Mouse (Mus musculus) lung, adult 2 months (tissue): Measurements from ENCODE around the gene Rab40c. TPM values are rescaled to one million over a fixed set of nuclear protein-coding genes. Genes with fewer than 3 reads are reported as not detected.
A peak's percentile ranks its signal among the peaks of the same experiment; 100 is the strongest.
"Not testable (repeated sequence)": the region's sequence is repeated elsewhere in the genome, so short reads cannot be mapped to it uniquely, and the experiment has no call there.

Source experiments
- DNase-seq: peaks from one replicate; pipeline ENCODE4 v3.0.0; 2022
- H3K4me1 ChIP-seq: fragments of 200-500 bp; 2 replicates; pipeline ENCODE4 v1.6.1; 2011; ENCODE audit warnings: low read length; ENCODE audit not compliant: control insufficient read depth, insufficient read depth
- H3K4me3 ChIP-seq: fragments of 200-500 bp; replicated peaks from 2 replicates; pipeline ENCODE3; 2011; ENCODE audit warnings: low read depth, mild to moderate bottlenecking, control low read depth, low read length; ENCODE audit errors: extremely low read depth
- CTCF ChIP-seq: fragments of 200-500 bp; IDR thresholded peaks from 2 replicates; pipeline ENCODE4 v1.5.1; 2011; ENCODE audit warnings: mild to moderate bottlenecking, low read length, control low read depth; ENCODE audit not compliant: insufficient read depth
- POLR2A ChIP-seq: fragments of 200-500 bp; IDR thresholded peaks from 2 replicates; pipeline ENCODE4 v1.6.1; 2011; ENCODE audit warnings: low read depth, mild to moderate bottlenecking, control low read depth, low read length, borderline replicate concordance; ENCODE audit errors: extremely low read depth
- WGBS: fragments of 180-500 bp; shearing (Covaris S2); methylation state at CpG from one replicate; pipeline ENCODE4 v1.1.7; 2018; 5-methylcytosine and 5-hydroxymethylcytosine counted together
- polyA plus RNA-seq: library from polyadenylated mRNA; depleted of rRNA; stranded (reverse); fragments of >200 nt; gene quantifications from 2 replicates; pipeline ENCODE4 v1.2.3, GENCODE M21; 2012

The Rab40c gene
- polyA plus RNA-seq, 1 experiment: 62.6 TPM

DNA sequence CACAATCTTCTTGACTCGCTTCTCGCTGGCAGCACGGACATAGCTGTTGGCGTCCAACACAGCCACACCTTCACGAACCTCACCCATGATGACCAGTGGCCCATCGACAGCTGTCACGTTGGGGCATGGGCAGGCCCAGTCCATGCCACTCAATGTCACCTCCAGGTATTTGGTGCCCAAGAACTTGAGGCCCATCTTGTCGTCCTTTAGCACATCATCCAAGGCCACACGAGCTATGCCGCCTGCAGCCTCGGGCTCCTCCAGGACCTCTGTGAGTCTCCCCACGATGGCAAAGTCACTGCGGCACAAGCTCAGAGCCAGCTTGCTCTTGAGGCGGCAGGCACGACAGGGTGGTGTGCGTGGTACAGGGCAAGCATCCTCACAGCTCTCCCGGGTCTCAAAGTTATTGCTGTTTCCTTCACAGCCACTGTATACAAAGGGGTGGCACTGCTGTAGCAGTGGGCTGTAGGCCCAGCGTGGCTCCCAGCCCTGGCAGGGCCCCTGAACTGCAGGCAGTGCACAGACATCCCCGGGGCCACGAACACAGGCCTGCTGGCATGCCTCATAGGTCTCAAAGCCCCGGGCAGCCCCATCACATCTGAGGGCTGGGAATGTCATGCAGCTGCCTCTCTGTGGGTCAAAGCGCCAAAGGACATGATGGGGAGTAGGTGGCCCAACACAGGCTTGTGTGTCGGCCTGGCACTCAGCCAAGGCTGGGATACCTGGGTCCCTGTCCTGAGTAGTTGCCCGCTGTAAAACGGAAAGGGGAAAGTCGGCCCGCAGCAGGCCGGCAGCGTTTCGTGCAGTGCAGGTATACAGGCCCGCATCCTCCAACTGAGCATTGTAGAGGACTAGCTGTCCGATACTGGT is 41.6 kb downstream of the Rab40c start:
- no peak for DNase-seq
- 90% methylated on average over 32 of the region's 32 CpGs for WGBS
- TF ChIP-seq CTCF: no peak
- TF ChIP-seq POLR2A: no peak
- H3K4me3 ChIP-seq: no peak overlapping the region
- peaks cover 3% of the 10 kb centered on the region for H3K4me1 ChIP-seq

- H3K4me1 ChIP-seq: peaks cover 3% of the 10 kb centered on the region
- H3K4me3 ChIP-seq: no peak overlapping the region
- no peak for DNase-seq
- 87% methylated on average over 3 of the region's 3 CpGs for WGBS
- TF ChIP-seq CTCF: no peak
- no peak for TF ChIP-seq POLR2A
These were observed 42.5 kb downstream of the Rab40c start for GRCm38 (mm10) chr17:25877025-25877424.

DNA sequence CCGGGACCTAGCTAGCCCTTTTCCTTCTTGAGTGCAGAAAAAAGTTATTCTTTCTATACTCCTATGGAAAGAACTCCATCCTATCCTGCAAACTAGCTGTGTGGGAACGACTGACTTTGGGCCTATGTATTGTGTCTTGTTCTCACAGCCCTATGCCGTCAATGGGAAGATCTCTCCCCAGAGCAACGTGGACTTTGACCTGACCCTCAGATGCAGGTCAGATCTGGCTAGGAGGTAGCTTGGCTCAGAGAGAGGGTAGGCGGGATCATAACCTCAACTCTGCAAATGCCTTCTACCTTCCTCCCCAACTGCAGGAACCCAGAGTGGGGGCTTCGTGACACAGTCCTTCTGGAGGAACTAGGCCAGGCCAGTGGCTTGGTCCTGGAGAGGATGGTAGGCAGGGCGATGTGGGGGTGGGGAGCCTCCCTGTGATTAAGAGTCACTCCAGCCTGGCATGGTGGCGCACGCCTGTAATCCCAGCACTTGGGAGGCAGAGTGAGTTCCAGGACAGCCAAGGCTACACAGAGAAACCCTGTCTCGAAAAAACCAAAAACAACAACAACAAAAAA is 43.1 kb downstream of the Rab40c start:
- WGBS: 60% methylated on average over 10 of the region's 10 CpGs
- Histone ChIP-seq H3K4me3 (no peak overlapping the region), H3K4me1 (peaks cover 3% of the 10 kb centered on the region)
- DNase-seq: no peak
- TF ChIP-seq CTCF (no peak), POLR2A (no peak)

- peak overlapping the region; percentile 98 for H3K4me3 ChIP-seq
- under 1% methylated on average over 59 of the region's 59 CpGs for WGBS
- H3K4me1 ChIP-seq: peaks cover 3% of the 10 kb centered on the region
- DNase-seq: peak; percentile 86
- peak; percentile 90 for TF ChIP-seq POLR2A
- TF ChIP-seq CTCF: no peak
These were observed 44.1 kb downstream of the Rab40c start for GRCm38 (mm10) chr17:25875171-25876136.

DNA sequence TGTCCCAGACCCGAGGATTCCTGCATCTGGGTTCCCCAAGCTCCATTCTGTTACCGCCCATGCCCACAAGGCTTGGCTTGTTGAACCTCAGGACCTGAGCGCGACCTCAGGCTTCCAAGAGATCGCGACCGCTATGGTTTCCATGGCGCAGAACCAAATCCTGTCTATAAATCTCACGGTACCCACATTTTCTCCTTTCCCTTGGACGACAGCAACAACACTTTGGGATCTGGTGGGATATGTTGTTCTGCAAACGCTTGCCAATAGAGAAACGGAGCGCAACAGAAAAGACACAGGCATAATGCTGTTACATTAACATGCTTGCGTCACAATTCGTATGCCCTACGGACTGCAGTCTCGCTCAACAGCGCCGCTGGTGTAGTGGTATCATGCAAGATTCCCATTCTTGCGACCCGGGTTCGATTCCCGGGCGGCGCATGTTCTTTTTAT is 44.8 kb downstream of the Rab40c start, which contains the start of gene Mettl26:
Mettl26 (plus strand) TSS at position 354 of the 450 bp plus-strand sequence.
- DNase-seq: peak; percentile 96
- Histone ChIP-seq H3K4me3 (peak within 1 kb of the TSS; percentile 98), H3K4me1 (peaks cover 3% of the 10 kb centered on the region)
- TF ChIP-seq CTCF: no peak; the same call in 1 of the 2 replicates
- TF ChIP-seq POLR2A: peak; percentile 23; the same call in 1 of the 2 replicates
- under 1% methylated on average over 25 of the region's 25 CpGs for WGBS

DNA sequence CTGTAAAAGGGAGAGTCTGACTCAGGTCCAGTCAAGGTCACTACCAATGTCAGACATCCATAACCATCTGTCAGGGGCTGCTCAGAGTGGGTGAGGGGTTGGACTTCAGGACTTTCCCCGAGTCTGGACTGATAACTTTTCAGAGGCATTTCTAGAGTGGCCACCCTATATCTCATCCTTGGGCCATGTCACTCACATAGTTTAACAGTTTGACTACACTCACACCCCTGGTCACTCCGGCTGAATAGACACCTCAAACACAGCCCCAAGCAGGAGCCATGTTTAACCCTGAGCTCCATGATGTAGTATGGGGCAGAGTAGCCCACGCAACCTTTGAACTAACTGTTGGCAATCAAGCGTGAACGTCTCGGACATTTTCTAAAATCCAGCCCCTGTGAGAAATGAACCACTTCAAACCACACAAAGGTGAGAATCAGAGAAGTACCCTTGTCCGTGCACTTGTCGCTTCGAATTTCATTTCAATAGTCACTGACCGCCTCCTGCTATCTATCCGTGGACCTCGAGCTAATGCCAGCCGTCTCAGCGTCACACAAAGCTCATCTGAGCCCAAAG is 45.3 kb downstream of the Rab40c start:
- Histone ChIP-seq H3K4me1 (peaks cover 3% of the 10 kb centered on the region), H3K4me3 (peak overlapping the region; percentile 98)
- DNase-seq: no peak
- 13% methylated on average over 14 of the region's 14 CpGs for WGBS
- TF ChIP-seq POLR2A: no peak
- TF ChIP-seq CTCF: no peak

DNA sequence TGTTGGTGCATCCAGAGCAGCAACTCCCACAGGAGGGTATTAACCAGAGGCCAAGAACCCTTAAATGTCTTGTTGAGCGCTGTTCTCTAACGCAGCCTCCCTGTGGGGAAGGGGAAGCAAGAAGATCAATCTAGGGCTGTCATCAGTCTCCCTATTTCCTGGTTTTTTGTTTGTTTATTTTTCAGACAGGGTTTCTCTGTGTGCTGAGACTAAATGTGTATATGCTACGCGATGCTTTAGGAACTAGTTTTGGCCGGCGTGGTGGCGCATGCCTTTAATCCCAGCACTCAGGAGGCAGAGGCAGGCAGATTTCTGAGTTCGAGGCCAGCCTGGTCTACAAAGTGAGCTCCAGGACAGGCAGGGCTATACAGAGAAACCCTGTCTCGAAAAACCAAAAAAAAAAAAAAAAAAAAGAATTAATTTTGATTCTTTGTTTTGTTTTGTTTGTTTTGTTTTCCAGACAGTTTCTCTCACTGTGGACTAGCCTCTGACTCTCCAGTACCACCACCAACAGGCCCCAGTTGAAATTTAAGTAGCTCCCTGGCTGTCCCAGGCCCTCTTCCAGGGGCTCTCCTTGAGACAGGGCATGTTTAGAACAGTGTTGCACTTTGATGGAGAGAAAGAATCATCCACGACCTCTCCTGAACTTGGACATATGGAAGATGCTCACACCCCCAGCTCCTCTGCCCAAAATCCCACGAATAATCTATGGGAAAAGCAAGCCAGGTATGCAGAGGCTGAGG is 46.0 kb downstream of the Rab40c start:
- WGBS: 65% methylated on average over 11 of the region's 11 CpGs
- Histone ChIP-seq H3K4me1 (peaks cover 8% of the 10 kb centered on the region), H3K4me3 (no peak overlapping the region)
- DNase-seq: no peak
- TF ChIP-seq POLR2A (no peak), CTCF (no peak)

GRCm38 (mm10) chr17:25872676-25873075 is 46.9 kb downstream of the Rab40c start:
- TF ChIP-seq CTCF (no peak), POLR2A (no peak)
- peaks cover 11% of the 10 kb centered on the region for H3K4me1 ChIP-seq
- no peak for DNase-seq
- H3K4me3 ChIP-seq: no peak overlapping the region
- WGBS: 85% methylated on average over 3 of the region's 3 CpGs

GRCm38 (mm10) chr17:25871566-25871965 is 48.0 kb downstream of the Rab40c start:
- peaks cover 14% of the 10 kb centered on the region for H3K4me1 ChIP-seq
- DNase-seq: not testable (repeated sequence)

More at GRCm38 (mm10) chr17:25871566-25871965, 48.0 kb downstream of the Rab40c start:
- not testable (repeated sequence) for H3K4me3 ChIP-seq
